Mouse (Mus musculus) cerebellum, postnatal 10 days (tissue): ENCODE data around the gene 4930432K21Rik.

Experiments
- DNase-seq, 2 experiments: peaks; one replicate each; pipeline ENCODE4 v3.0.0; 2021; ENCODE audit warnings: mixed read lengths in 2 of 2

Gene 4930432K21Rik

DNA sequence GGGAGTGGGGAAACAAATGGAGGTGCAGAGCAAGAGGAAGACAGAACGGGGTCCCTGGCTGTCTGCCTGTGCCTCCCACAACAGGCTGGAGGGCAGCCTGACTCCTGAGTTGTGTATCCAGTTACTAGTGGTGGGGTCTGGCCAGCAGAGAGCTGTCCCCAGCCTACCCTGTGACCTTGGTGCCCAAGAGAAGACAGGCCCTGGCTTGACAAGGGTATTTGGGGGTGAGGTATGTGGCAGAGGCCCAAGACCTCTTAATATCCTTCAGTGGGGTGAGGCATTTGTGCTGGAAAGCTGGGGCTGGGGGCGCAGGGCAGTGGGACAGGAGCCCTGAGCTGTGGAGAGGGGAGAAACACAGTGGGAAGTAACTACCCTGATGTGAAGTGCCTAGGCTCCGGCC is 63.4 kb downstream of the 4930432K21Rik start:
- peak in 1 of 2 experiments; percentile 19 for DNase-seq

GRCm38 (mm10) chr8:84211881-84212563 is 64.2 kb downstream of the 4930432K21Rik start:
- no peak for DNase-seq

GRCm38 (mm10) chr8:84213277-84213676 is 65.5 kb downstream of the 4930432K21Rik start:
- no peak for DNase-seq

DNA sequence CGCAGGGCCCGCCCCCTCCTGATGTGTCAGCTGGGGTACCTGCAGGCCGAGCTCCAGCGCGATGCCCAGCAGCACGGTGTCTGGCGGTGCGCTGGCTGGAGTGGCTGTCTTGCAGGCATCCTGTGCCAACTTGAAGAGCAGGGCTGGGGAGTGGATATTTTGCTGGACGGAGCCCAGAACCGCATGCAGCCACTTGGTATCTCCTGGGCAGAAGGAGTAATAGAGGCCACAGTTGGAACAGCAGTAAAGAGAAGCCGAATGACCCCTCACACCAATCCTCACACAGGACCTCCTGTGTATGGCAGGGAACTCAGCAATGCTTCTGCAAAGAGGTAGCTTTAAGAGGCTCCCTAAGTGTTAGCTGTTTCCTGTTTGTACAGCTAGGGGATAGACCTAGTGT is 69.4 kb downstream of the 4930432K21Rik start:
- DNase-seq, result no peak

DNA sequence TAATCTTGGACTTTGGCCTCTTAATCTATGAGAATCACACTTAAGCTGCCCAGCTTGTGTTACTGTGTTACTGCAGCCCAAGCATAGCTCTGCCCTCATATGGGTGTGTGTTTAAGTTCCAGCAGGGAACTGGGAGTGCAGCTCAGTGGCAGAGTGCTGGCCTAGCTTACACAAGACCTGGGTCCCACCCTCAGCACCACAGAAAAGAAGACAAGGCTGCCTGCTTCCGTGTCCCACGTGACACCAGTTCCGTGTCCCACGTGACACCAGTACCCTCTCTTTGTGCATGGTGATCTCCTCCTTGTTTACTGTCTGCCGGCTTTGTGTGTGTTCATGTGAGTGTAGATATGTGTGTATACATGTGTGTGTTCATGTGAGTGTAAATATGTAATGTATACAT is 70.3 kb downstream of the 4930432K21Rik start:
- no peak for DNase-seq

DNA sequence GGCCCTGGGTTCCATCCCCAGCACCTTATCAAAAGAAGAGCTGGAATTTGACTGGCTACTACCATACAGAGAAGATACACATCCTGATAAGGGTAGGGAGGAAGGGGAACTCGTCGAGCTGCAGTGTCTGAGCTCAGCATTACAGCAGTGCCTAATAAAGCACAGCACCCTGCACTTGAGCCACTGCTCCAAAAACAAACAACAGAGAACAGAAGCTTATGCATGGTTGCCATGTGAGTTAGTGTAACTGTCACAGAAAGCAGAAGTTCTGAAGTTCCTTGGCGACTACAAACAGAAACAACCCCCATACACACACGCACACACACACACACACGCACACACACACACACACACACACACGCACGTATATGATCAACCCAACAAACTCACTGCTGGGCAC is 72.3 kb downstream of the 4930432K21Rik start:
- no peak for DNase-seq
